Mouse (Mus musculus): Measurements from ENCODE around the gene Gcn1l1. TPM values are rescaled to one million over a fixed set of nuclear protein-coding genes. Genes with fewer than 3 reads are reported as not detected.

Gene Gcn1l1
- total and polyA plus RNA-seq, 3 experiments: 18.2 to 81.9 (median 62.9) TPM

DNA sequence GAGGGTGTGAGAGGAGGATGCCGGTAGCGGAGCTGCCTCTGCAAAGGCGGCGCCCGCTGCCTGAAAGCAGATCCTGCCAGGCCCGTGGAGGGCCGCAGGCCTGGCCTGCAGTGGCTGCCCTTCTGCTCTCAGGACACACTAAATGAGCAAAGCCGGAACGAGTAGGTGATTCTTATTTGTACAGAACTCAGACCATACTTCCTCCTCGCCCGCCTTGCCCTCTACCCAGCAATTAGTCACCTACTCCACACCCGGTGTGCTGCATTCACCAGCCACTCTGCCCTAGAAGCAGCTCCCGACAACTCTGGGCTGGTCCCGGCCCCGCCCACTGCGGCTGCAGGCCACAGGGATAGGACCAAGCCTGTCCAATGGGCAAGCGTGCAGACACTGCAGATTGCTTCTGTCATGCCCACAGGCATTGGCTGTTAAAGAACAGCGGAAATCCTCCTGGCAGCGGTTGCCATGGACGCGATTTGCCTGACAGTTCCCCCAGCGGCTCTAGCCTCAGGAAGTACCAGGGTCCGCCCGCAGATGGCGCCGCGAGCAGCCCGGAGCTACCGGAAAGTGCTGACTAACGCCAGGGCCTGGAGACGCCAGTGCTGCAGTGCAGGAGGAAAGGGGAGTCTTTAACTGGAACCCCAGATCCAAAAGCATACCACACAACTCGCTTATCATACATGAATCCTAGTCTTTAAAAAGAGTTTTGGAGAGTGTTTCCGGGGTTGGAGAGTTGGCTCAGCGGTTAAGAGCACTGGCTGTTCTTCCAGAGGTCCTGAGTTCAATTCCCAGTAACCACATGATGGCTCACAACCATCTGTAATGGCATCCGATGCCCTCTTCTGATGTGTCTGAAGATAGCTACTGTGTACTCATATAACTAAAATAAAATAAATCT, 87.9 kb downstream of the Gcn1l1 start (continued):
- TF ChIP-seq SMC3 (IDR thresholded peaks at IDR 0.05; ENCODE audit: low read depth, low read length) (peak; percentile 84), MAFK (IDR thresholded peaks at IDR 0.05; ENCODE audit: insufficient replicate concordance, low read length) (peak; percentile 93), POLR2A (IDR thresholded peaks at IDR 0.05; ENCODE audit: low read depth, low read length) (peak; percentile 94), TBP (conservative IDR thresholded peaks at IDR 0.05; ENCODE audit: low read depth, low read length) (peak; percentile 62; the same call in 1 of the 2 replicates), KAT2A (IDR thresholded peaks at IDR 0.05; ENCODE audit: insufficient replicate concordance, low read length) (no peak), ZMIZ1 (IDR thresholded peaks at IDR 0.05; ENCODE audit: low read depth, low read length) (peak; percentile 89), MAZ (IDR thresholded peaks at IDR 0.05; ENCODE audit: low read depth, low read length) (no peak), MXI1 (IDR thresholded peaks at IDR 0.05; ENCODE audit: low read depth, low read length) (peak; percentile 91; the same call in 1 of the 2 replicates), ZKSCAN1 (IDR thresholded peaks at IDR 0.05; ENCODE audit: borderline replicate concordance, low read depth, low read length) (no peak), NRF1 (IDR thresholded peaks at IDR 0.05; ENCODE audit: low read depth, low read length) (peak; percentile 52; the same call in 1 of the 2 replicates), JUN (IDR thresholded peaks at IDR 0.05; ENCODE audit: insufficient read depth, low read depth, low read length) (no peak), CHD2 (IDR thresholded peaks at IDR 0.05; ENCODE audit: low read length) (no peak), BHLHE40 (IDR thresholded peaks at IDR 0.05; ENCODE audit: low read depth, low read length) (0 out of 2 replicates have a peak, but pooled peaks have one; percentile 6), CTCF (conservative IDR thresholded peaks at IDR 0.05 in 1 of 2, IDR thresholded peaks at IDR 0.05 in 1 of 2; ENCODE audit: low read depth in 2 of 2, low read length in 2 of 2) (peak; percentile 31 to 93), UBTF (IDR thresholded peaks at IDR 0.05; ENCODE audit: low read depth, low read length) (0 out of 2 replicates have a peak, but pooled peaks have one; percentile 58), NELFE (IDR thresholded peaks at IDR 0.05; ENCODE audit: low read depth, low read length) (peak; percentile 92), CHD1 (IDR thresholded peaks at IDR 0.05; ENCODE audit: low read depth, low read length) (no peak; the same call in 1 of the 2 replicates), E2F4 (IDR thresholded peaks at IDR 0.05; ENCODE audit: insufficient replicate concordance, low read depth, low read length) (no peak), EP300 (IDR thresholded peaks at IDR 0.05; ENCODE audit: low read length) (no peak)

DNA sequence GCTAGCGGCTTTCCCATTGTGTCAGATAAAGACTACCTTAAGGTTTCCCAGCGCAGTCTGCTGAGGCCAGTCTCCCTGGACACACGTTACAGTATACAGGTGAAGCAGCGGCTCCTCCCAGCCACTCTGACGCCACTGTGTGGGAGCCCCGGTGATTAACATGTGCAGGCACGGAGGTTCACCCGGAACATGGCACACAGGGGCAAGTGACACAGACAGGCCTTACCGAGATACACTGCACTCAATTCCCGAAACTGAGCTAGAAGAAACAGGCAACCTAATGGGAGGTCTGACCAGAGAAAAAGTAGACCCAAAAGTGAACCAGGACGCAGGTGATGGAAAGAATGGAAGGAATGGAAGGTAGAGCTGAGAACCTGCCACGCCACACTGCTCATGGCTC, 88.7 kb downstream of the Gcn1l1 start:
- TF ChIP-seq CHD2 (IDR thresholded peaks at IDR 0.05; ENCODE audit: low read length): no peak
- no peak for TF ChIP-seq SIN3A (IDR thresholded peaks at IDR 0.05; ENCODE audit: low read length)
- TF ChIP-seq ZMIZ1 (IDR thresholded peaks at IDR 0.05; ENCODE audit: low read depth, low read length): no peak
- no peak for TF ChIP-seq JUN (IDR thresholded peaks at IDR 0.05; ENCODE audit: insufficient read depth, low read depth, low read length)
- TF ChIP-seq NRF1 (IDR thresholded peaks at IDR 0.05; ENCODE audit: low read depth, low read length): no peak
- no peak for TF ChIP-seq E2F4 (IDR thresholded peaks at IDR 0.05; ENCODE audit: insufficient replicate concordance, low read depth, low read length)
- TF ChIP-seq ELF1 (IDR thresholded peaks at IDR 0.05; ENCODE audit: low read depth, low read length): no peak
- no peak for TF ChIP-seq EP300 (IDR thresholded peaks at IDR 0.05; ENCODE audit: low read length)
- TF ChIP-seq HCFC1 (IDR thresholded peaks at IDR 0.05; ENCODE audit: low read depth, low read length): no peak
- no peak for TF ChIP-seq MEF2A (IDR thresholded peaks at IDR 0.05; ENCODE audit: borderline replicate concordance, low read depth, low read length)
- no peak for TF ChIP-seq MYC (IDR thresholded peaks at IDR 0.05; ENCODE audit: low read depth, low read length)
- no peak for TF ChIP-seq CHD1 (IDR thresholded peaks at IDR 0.05; ENCODE audit: low read depth, low read length)
- TF ChIP-seq KAT2A (IDR thresholded peaks at IDR 0.05; ENCODE audit: insufficient replicate concordance, low read length): no peak
- no peak for TF ChIP-seq ETS1 (conservative IDR thresholded peaks at IDR 0.05; ENCODE audit: low read depth, low read length)
- no peak for TF ChIP-seq GABPA (IDR thresholded peaks at IDR 0.05; ENCODE audit: insufficient replicate concordance, low read depth, low read length)
- TF ChIP-seq MAX (IDR thresholded peaks at IDR 0.05; ENCODE audit: low read length): no peak
- TF ChIP-seq BHLHE40 (IDR thresholded peaks at IDR 0.05; ENCODE audit: low read depth, low read length): no peak
- no peak for TF ChIP-seq PAX5 (IDR thresholded peaks at IDR 0.05; ENCODE audit: low read length)
- H3K4me2 ChIP-seq (ENCODE audit: insufficient read depth, low read depth, poor library complexity, severe bottlenecking): no peak overlapping the region
- no peak overlapping the region for H3K27ac ChIP-seq (ENCODE audit: insufficient read depth, low read depth)
- no peaks in the 10 kb centered on the region for H3K79me2 ChIP-seq (replicated peaks; ENCODE audit: control insufficient read depth, extremely low read depth, insufficient read depth, poor library complexity, severe bottlenecking)
- dilution Hi-C loops (cut with MboI; ENCODE audit: extremely low pct_ligation_motif_present, extremely low pct_unique_long_range_greater_than_20kb, low sequenced_read_pairs): no loop called here
- H3K9me3 ChIP-seq (replicated peaks; ENCODE audit: low read length): no peaks in the 10 kb centered on the region
- no peaks in the 10 kb centered on the region for H3K27me3 ChIP-seq (replicated peaks)
- H3K36me3 ChIP-seq (replicated peaks in 1 of 2; ENCODE audit: control insufficient read depth in 1 of 2, insufficient read depth in 1 of 2, low read length in 1 of 2): peaks cover 5 to 25% of the 10 kb centered on the region in 2 experiments
- no peak overlapping the region for H3K9ac ChIP-seq (ENCODE audit: insufficient read depth, low read depth)
- in situ Hi-C loops (cut with MboI; ENCODE audit: low pct_ligation_motif_present, low pct_unique_long_range_greater_than_20kb, low sequenced_read_pairs): no loop called here
- peaks cover 6 to 25% of the 10 kb centered on the region in 2 experiments for H3K4me1 ChIP-seq (ENCODE audit: control insufficient read depth in 1 of 2, insufficient read depth in 2 of 2)
- DNase-seq (ENCODE audit: extremely low read depth): no peak
- no peak overlapping the region for H3K4me3 ChIP-seq (replicated peaks in 1 of 3; ENCODE audit: low read depth in 2 of 3, low read length in 2 of 3, poor library complexity in 1 of 3)
